Mouse (Mus musculus): ENCODE measurements around the gene Mon2. TPM values are rescaled to one million over a fixed set of nuclear protein-coding genes. Genes with fewer than 3 reads are reported as not detected.

The Mon2 gene
- 31.6 and 31.7 TPM in 2 replicates for polyA plus RNA-seq (2014; fragmentation: Nextera tagmentation; extraction: Ambion mirVana)

GRCm38 (mm10) chr10:123076245-123077023 lies at the start of gene Mon2:
Gene Mon2, minus strand, starts transcription at chr10:123076505.
- Histone ChIP-seq H3K4me2 (ENCODE audit: low read depth) (peak within 1 kb of the TSS; percentile 79), H3K36me3 (ENCODE audit: control insufficient read depth, insufficient read depth, low read length) (no peaks in the 10 kb centered on the region), H3K27me3 (ENCODE audit: control insufficient read depth, insufficient read depth, low read length) (no peaks in the 10 kb centered on the region), H3K9ac (ENCODE audit: low read length) (peak within 1 kb of the TSS; percentile 86), H3K27ac (ENCODE audit: low read depth, low read length) (peak within 1 kb of the TSS; percentile 36), H3K4me1 (ENCODE audit: control insufficient read depth, insufficient read depth, low read length) (peaks cover 5% of the 10 kb centered on the region), H3K9me3 (ENCODE audit: control insufficient read depth, low read length) (no peaks in the 10 kb centered on the region), H3K4me3 (ENCODE audit: low read depth, low read length) (peak within 1 kb of the TSS; percentile 99)
- WGBS = under 1% methylated on average over 47 of the region's 58 CpGs
- ATAC-seq (ENCODE audit: insufficient read depth, low FRiP score, low TSS enrichment) (peak; percentile 99), DNase-seq (ENCODE audit: low spot score) (peak; percentile 99)

DNA sequence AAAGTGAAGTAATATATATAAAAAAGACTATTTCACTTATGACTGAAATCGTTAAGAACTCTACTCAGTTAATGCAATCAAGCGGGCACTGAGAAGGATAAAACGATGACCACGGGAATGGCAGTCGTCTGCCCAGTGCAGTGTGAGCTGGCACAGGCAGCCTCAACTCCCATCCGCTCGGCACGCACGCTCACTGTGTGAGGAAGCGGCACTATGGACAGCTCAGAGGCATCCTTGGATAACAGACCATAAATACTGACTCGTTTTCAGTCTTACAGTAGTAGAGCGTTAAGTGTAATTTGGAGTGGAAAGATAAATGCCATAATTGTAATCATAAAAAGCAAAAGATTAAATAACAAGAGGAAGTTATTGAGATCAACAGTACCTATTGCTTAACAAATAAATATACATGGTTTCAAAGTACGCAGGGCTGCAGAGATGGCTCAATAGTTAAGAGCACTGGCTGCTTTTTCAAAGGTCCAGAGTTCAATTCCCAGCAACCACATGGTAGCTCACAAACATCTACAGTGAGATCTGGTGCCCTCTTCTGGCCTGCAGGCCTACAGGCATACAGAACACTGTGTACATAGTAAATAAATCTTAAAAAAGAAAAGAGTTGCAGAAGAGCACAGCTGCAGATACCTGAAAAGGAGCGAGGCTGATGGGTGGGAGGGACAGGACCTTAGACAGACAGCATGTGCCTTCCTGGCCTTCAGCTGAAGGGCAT lies 44.5 kb upstream of the Mon2 start:
- ATAC-seq (ENCODE audit: insufficient read depth, low FRiP score, low TSS enrichment) = no peak
- Histone ChIP-seq H3K27ac (ENCODE audit: low read depth, low read length) (no peak overlapping the region), H3K4me1 (ENCODE audit: control insufficient read depth, insufficient read depth, low read length) (no peaks in the 10 kb centered on the region), H3K9ac (ENCODE audit: low read length) (no peak overlapping the region), H3K9me3 (ENCODE audit: control insufficient read depth, low read length) (no peaks in the 10 kb centered on the region), H3K27me3 (ENCODE audit: control insufficient read depth, insufficient read depth, low read length) (no peaks in the 10 kb centered on the region), H3K4me3 (ENCODE audit: low read depth, low read length) (no peak overlapping the region), H3K36me3 (ENCODE audit: control insufficient read depth, insufficient read depth, low read length) (0 out of 2 replicates have a peak, but pooled peaks cover 2% of the 10 kb centered on the region), H3K4me2 (ENCODE audit: low read depth) (no peak overlapping the region)
- 96% methylated on average over 14 of the region's 14 CpGs for WGBS
- no peak for DNase-seq (ENCODE audit: low spot score)

DNA sequence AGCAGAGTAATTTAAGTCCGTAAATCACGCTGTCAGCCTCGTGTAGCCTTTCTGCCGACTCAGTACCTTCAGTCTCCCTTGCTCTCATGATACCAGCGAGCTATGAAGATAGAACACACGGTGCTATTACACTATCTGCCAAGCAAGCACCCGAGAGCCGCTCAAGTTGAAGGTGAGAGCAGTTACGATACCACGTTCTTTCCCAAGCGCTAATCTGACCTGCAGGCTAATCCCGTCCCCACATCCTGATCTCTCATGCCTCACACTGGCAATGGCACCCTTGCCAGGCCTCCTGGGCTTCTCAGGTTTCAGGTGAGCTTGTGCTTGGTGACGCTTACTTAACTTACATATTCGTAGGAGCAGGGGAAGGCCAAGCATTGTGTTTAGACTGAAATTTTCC lies 40.6 kb upstream of the Mon2 start:
- ATAC-seq (ENCODE audit: insufficient read depth, low FRiP score, low TSS enrichment) (no peak), DNase-seq (ENCODE audit: low spot score) (no peak)
- H3K4me2 ChIP-seq (ENCODE audit: low read depth) = no peak overlapping the region
- H3K27me3 ChIP-seq (ENCODE audit: control insufficient read depth, insufficient read depth, low read length) = no peaks in the 10 kb centered on the region
- no peaks in the 10 kb centered on the region for H3K4me1 ChIP-seq (ENCODE audit: control insufficient read depth, insufficient read depth, low read length)
- H3K4me3 ChIP-seq (ENCODE audit: low read depth, low read length) = no peak overlapping the region
- no peaks in the 10 kb centered on the region for H3K9me3 ChIP-seq (ENCODE audit: control insufficient read depth, low read length)
- 85% methylated on average over 14 of the region's 14 CpGs for WGBS
- H3K27ac ChIP-seq (ENCODE audit: low read depth, low read length) = no peak overlapping the region
- H3K36me3 ChIP-seq (ENCODE audit: control insufficient read depth, insufficient read depth, low read length) = no peaks in the 10 kb centered on the region
- H3K9ac ChIP-seq (ENCODE audit: low read length) = no peak overlapping the region

DNA sequence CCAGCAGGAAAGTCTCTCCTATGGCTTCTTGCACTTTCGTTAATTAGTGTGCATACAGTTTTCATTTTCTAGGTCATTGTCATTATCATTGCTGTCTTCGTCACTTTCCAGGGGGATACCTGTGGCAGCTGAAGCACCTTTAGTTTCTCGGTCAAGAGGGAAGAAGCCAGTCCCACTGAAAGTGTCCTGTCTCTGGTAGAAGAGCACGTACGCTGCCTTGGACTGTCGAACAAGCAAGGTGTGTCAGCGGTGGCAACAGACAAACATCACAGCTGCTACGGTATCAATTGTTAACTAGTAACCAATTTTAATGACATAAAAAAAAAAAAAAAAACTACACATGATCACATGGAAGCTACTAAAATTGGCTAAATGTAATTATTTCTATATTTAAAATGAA lies 37.2 kb upstream of the Mon2 start:
- Histone ChIP-seq H3K27me3 (ENCODE audit: control insufficient read depth, insufficient read depth, low read length) (no peaks in the 10 kb centered on the region), H3K4me3 (ENCODE audit: low read depth, low read length) (no peak overlapping the region), H3K4me2 (ENCODE audit: low read depth) (no peak overlapping the region), H3K4me1 (ENCODE audit: control insufficient read depth, insufficient read depth, low read length) (no peaks in the 10 kb centered on the region), H3K27ac (ENCODE audit: low read depth, low read length) (no peak overlapping the region), H3K9me3 (ENCODE audit: control insufficient read depth, low read length) (no peaks in the 10 kb centered on the region), H3K9ac (ENCODE audit: low read length) (no peak overlapping the region), H3K36me3 (ENCODE audit: control insufficient read depth, insufficient read depth, low read length) (no peaks in the 10 kb centered on the region)
- DNase-seq (ENCODE audit: low spot score) = no peak
- ATAC-seq (ENCODE audit: insufficient read depth, low FRiP score, low TSS enrichment) = no peak
- WGBS = 96% methylated on average over 8 of the region's 8 CpGs

DNA sequence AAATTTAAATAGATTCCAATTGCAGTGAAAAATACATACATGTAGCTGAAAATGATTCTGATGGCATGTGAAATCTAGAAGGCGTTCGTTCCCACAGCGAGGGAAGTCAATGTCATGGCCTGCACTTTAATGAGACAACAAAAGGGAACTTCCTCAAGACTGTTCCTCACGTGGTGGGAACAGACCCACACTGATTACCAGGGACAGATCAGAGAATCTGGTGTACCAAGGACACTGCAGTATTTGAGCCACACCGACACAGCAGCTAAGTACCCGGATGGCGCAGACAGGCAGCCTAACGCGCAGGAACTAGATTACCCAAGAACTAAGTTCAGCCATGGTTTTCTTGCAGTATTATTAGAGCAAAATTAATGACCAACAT lies 36.5 kb upstream of the Mon2 start:
- Histone ChIP-seq H3K36me3 (ENCODE audit: control insufficient read depth, insufficient read depth, low read length) (no peaks in the 10 kb centered on the region), H3K9ac (ENCODE audit: low read length) (no peak overlapping the region), H3K27me3 (ENCODE audit: control insufficient read depth, insufficient read depth, low read length) (no peaks in the 10 kb centered on the region), H3K4me1 (ENCODE audit: control insufficient read depth, insufficient read depth, low read length) (no peaks in the 10 kb centered on the region), H3K4me2 (ENCODE audit: low read depth) (no peak overlapping the region), H3K9me3 (ENCODE audit: control insufficient read depth, low read length) (no peaks in the 10 kb centered on the region), H3K27ac (ENCODE audit: low read depth, low read length) (no peak overlapping the region), H3K4me3 (ENCODE audit: low read depth, low read length) (no peak overlapping the region)
- WGBS = 91% methylated on average over 9 of the region's 9 CpGs
- no peak for ATAC-seq (ENCODE audit: insufficient read depth, low FRiP score, low TSS enrichment)
- DNase-seq (ENCODE audit: low spot score) = no peak

- H3K4me1 ChIP-seq (ENCODE audit: control insufficient read depth, insufficient read depth, low read length) = no peaks in the 10 kb centered on the region
- WGBS = 92% methylated on average over 11 of the region's 11 CpGs
Measured at GRCm38 (mm10) chr10:123112056-123112786, 35.9 kb upstream of the Mon2 start.

DNA sequence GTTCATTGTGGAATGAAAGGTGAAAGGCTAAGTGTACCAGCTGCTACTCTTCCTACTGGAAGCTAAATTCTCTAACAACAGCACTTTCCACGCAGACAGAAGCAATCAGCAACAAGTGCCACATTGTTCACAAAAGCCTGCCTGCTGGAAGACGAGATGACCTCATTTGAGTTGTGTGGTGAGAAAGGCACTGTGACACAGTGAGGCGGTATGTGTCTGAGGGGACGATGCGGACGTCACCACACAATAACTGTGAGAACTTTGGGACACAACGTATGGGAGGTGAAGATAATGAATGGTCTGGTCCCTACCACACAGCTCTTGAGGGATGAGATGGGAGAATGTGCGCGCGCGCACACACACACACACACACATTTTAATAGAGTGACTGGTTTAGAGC lies 34.2 kb upstream of the Mon2 start:
- H3K27ac ChIP-seq (ENCODE audit: low read depth, low read length) = no peak overlapping the region
- no peak overlapping the region for H3K9ac ChIP-seq (ENCODE audit: low read length)
- no peak overlapping the region for H3K4me2 ChIP-seq (ENCODE audit: low read depth)
- peak; percentile 22 for DNase-seq (ENCODE audit: low spot score)
- ATAC-seq (ENCODE audit: insufficient read depth, low FRiP score, low TSS enrichment) = no peak; the same call in 1 of the 2 replicates
- no peak overlapping the region for H3K4me3 ChIP-seq (ENCODE audit: low read depth, low read length)
- WGBS = 81% methylated on average over 11 of the region's 11 CpGs
- no peaks in the 10 kb centered on the region for H3K27me3 ChIP-seq (ENCODE audit: control insufficient read depth, insufficient read depth, low read length)
- H3K4me1 ChIP-seq (ENCODE audit: control insufficient read depth, insufficient read depth, low read length) = no peaks in the 10 kb centered on the region
- no peaks in the 10 kb centered on the region for H3K36me3 ChIP-seq (ENCODE audit: control insufficient read depth, insufficient read depth, low read length)
- H3K9me3 ChIP-seq (ENCODE audit: control insufficient read depth, low read length) = no peaks in the 10 kb centered on the region

More at GRCm38 (mm10) chr10:123112056-123112786, 35.9 kb upstream of the Mon2 start:
- Histone ChIP-seq H3K27me3 (ENCODE audit: control insufficient read depth, insufficient read depth, low read length) (no peaks in the 10 kb centered on the region), H3K36me3 (ENCODE audit: control insufficient read depth, insufficient read depth, low read length) (no peaks in the 10 kb centered on the region), H3K4me2 (ENCODE audit: low read depth) (no peak overlapping the region), H3K9ac (ENCODE audit: low read length) (no peak overlapping the region), H3K9me3 (ENCODE audit: control insufficient read depth, low read length) (no peaks in the 10 kb centered on the region), H3K27ac (ENCODE audit: low read depth, low read length) (no peak overlapping the region), H3K4me3 (ENCODE audit: low read depth, low read length) (no peak overlapping the region)
- no peak for DNase-seq (ENCODE audit: low spot score)
- ATAC-seq (ENCODE audit: insufficient read depth, low FRiP score, low TSS enrichment) = no peak

GRCm38 (mm10) chr10:123108527-123108926 lies 32.2 kb upstream of the Mon2 start:
- no peak overlapping the region for H3K9ac ChIP-seq (ENCODE audit: low read length)
- no peak overlapping the region for H3K27ac ChIP-seq (ENCODE audit: low read depth, low read length)
- H3K4me2 ChIP-seq (ENCODE audit: low read depth) = no peak overlapping the region
- no peaks in the 10 kb centered on the region for H3K4me1 ChIP-seq (ENCODE audit: control insufficient read depth, insufficient read depth, low read length)
- WGBS = 95% methylated on average over 1 of the region's 1 CpGs
- H3K36me3 ChIP-seq (ENCODE audit: control insufficient read depth, insufficient read depth, low read length) = no peaks in the 10 kb centered on the region
- H3K27me3 ChIP-seq (ENCODE audit: control insufficient read depth, insufficient read depth, low read length) = no peaks in the 10 kb centered on the region
- no peaks in the 10 kb centered on the region for H3K9me3 ChIP-seq (ENCODE audit: control insufficient read depth, low read length)
- H3K4me3 ChIP-seq (ENCODE audit: low read depth, low read length) = no peak overlapping the region
- no peak for DNase-seq (ENCODE audit: low spot score)
- ATAC-seq (ENCODE audit: insufficient read depth, low FRiP score, low TSS enrichment) = no peak
